Mouse (Mus musculus) lung, adult 2 months (tissue): Measurements from ENCODE around the gene 4930447C04Rik.

Experiments used
- CTCF ChIP-seq: fragments of 200-500 bp; IDR thresholded peaks from 2 replicates; pipeline ENCODE4 v1.5.1; 2011; ENCODE audit warnings: mild to moderate bottlenecking, low read length, control low read depth; ENCODE audit not compliant: insufficient read depth
- POLR2A ChIP-seq: fragments of 200-500 bp; IDR thresholded peaks from 2 replicates; pipeline ENCODE4 v1.6.1; 2011; ENCODE audit warnings: low read depth, mild to moderate bottlenecking, control low read depth, low read length, borderline replicate concordance; ENCODE audit errors: extremely low read depth

GRCm38 (mm10) chr12:72970620-72971019, 30.0 kb upstream of the 4930447C04Rik start:
- TF ChIP-seq POLR2A (no peak), CTCF (no peak)
